Mouse (Mus musculus) urinary bladder, postnatal 36 days (tissue): ENCODE data around the gene Cacna2d2.
"Not testable (repeated sequence)": the region's sequence is repeated elsewhere in the genome, so short reads cannot be mapped to it uniquely, and the experiment has no call there.

Experiments used
- DNase-seq, 2 experiments: peaks; one replicate each; pipeline ENCODE4 v3.0.0; 2022; ENCODE audit warnings: low spot score in 2 of 2, mixed read lengths in 1 of 2

Cacna2d2 gene

GRCm38 (mm10) chr9:107553541-107554318 is 154.3 kb downstream of the Cacna2d2 start:
- DNase-seq: no peak

DNA sequence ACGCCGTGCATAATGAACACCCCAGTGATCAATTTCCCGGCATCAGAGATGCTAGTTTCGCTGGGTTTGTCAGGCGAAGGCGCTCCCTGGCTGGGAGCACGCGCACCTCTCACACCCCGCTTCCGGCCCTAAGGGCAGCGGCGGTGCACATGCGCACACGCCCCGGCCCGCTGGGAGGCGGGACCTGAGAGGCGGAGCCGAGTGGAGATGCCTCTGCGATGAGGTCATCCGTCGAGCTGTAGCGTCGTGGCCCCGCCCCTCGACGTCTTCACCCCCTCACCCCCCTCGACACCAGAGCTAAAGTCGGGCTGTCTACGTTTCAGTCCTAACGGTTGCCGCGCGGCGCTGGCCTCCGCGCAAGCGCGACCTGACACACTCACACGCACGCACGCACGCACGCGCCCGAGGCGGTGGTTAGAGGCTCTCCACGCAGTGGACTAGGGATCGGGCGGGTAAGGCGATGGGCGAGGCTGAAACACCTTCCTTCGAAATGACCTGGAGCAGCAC is 155.0 kb downstream of the Cacna2d2 start:
- peak; percentile 86 to 92 for DNase-seq

GRCm38 (mm10) chr9:107555031-107555457 is 155.6 kb downstream of the Cacna2d2 start:
- peak in 1 of 2 experiments; percentile 76 for DNase-seq

GRCm38 (mm10) chr9:107555701-107556100 is 156.3 kb downstream of the Cacna2d2 start:
- no peak for DNase-seq

DNA sequence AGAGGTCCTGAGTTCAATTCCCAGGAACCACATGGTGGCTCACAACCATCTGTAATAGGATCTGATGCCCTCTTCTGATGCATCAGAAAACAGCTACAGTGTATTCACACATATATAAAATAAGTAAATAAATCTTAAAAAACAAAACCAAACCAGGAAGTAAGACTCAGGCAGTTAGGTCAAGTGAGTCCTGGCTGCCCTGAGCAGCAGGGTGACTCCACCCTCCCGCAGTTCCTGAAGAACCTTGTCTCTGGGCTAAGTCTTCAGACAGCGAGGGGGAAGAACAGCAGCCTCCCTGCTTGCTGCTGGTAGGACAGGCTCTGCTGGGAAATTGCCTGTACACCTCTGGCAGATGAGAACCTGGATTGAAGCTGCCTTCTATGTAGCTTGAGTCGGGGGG is 156.9 kb downstream of the Cacna2d2 start:
- DNase-seq: no peak

DNA sequence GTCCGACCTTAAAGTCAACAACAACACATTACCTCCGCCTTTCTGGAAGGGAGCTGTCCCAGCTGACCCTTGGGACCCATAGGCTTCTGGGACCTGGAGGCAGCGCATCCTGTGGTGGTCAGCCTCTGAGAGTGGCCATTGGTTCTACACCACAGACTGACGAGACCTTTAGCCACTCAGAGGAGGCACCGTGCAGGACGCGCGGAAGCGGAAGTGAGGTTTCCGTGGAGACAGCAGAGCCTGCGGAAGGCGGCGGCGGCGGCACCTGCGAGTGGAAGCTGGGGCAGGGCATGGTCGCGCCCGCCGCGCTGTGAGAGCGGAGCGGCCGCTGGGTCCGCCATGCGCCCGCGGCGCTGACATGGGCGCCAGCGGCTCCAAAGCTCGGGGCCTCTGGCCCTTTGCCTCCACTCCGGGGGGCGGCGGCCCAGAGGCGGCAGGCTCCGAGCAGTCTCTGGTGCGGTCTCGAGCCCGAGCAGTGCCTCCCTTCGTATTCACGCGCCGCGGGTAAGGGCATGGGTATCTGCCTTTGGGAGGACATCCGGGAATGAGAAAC is 163.7 kb downstream of the Cacna2d2 start, which contains the start of gene Tusc2:
Gene Tusc2 (plus strand): TSS at position 227 of the 553 bp plus-strand sequence.
- peak; percentile 89 to 95 for DNase-seq

DNA sequence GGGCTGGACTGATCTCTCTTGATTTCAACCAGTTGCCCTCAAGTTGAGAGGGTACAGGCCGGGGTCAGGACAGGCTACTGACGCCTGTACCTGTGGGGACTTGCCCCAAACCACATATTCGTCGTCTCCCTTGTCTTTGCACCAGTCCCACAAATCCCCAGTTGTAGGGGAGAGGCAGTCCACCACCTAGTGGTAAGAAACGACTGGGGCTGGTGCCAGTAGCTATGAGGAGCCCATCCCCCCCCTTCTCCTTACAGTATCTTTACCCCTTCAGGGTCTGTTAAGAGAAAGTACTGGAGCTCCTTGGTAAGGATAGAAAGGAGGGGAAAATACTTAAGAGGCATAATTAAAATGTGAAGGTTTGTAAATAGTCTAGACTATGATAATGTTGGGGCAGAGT is 166.1 kb downstream of the Cacna2d2 start:
- not testable (repeated sequence) for DNase-seq

- peak; percentile 76 to 85 for DNase-seq
Measured at GRCm38 (mm10) chr9:107566041-107566709, 166.8 kb downstream of the Cacna2d2 start.

DNA sequence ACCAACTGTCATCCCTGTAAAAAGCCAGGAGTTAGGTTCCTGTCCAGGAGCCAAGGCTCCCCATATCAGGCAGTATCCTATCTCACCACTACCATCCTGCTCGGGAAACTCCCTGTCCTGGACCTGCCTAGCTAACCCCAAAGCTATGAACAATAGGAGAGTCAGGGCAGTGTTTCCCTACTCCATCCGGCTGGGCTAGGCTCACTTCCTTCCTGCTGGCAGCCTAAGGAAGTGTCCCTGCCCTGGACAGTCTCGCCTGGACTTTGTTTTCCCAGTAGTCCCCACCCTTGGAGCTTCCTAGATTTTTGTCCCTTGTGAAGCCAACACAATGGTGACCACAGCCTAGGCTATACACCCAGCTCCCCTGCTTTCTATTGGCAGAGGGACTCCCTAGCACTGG is 167.4 kb downstream of the Cacna2d2 start:
- no peak for DNase-seq

- peak in 1 of 2 experiments; percentile 40 for DNase-seq
Measured at GRCm38 (mm10) chr9:107567702-107568319, 168.4 kb downstream of the Cacna2d2 start, which contains the start of gene Hyal2. Gene Hyal2 (plus strand): TSS chr9:107567945.

DNA sequence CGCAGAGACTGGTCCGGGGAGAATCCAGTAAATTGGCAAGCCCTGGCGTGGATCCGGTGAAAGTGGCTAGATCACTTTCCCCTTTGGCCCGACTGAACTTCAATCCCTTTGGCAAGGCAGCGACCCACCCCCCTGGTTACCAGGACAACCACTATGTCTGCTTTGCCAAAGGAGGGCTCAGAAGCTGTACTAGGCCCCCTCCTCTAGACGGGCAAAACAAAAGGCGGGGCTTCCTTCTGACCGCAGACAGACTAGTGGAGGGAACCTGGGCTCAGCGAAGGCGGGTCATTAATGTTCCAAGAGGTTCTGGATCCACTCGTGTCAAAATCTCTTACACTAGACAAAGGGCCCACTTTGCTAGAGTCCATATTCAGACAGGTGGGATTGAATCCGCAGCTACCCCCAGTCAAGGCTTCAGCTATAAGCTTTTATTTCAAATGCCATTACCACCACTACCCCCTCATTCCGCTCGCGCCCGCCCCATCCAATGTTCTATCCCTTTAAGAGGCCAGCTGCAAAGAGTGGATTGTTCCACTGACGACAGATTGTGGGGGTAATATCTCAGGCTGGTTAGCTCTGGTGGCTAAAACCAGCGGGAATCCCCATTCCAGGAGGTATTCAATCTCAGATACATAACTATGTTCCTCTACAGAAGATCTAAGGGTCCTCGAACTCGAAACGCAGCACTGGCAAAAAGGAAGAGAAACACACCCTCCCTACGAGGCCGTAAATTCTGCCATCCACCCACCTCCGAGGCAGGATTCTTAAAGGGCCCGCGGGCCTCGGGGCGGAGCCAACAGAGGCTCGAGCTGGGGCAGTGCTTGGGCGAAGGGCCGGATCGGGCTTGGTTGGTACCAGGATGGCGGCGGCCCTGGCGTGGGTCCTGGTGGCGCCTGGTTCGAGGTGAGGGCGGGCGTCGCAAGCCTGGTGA is 169.2 kb downstream of the Cacna2d2 start:
- peak; percentile 79 to 88 for DNase-seq

DNA sequence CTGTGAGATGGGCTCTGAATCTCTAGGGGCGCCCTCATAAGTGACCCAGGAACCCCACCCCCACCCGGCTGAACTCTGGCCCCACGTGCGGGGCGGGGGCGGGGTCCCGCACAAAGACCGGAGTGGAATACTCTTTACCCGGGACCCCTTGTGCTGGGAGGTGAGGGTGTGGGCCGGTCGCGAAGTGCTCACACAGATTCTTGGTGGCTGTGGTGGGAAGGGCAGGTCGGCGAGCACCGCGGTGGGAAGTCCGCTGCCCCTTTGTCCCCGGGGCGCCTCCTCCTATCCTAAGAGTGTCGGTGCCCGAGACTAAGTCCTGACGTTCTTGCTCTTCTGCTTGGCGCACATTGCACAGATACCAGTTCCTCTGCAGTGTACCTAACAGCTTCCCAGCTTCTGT is 169.9 kb downstream of the Cacna2d2 start:
- no peak for DNase-seq

DNA sequence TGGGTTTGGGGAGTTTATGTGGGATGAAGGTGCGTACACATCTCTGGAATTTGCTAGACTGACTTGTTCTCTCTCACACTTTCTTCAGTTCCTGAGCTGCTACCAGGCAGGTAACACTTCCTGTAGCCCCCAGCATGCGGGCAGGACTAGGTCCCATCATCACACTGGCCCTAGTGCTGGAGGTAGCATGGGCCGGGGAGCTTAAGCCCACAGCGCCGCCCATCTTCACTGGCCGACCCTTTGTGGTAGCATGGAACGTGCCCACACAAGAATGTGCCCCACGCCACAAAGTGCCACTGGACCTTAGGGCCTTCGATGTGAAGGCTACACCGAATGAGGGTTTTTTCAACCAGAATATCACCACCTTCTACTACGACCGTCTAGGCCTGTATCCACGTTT is 170.6 kb downstream of the Cacna2d2 start:
- DNase-seq: no peak

DNA sequence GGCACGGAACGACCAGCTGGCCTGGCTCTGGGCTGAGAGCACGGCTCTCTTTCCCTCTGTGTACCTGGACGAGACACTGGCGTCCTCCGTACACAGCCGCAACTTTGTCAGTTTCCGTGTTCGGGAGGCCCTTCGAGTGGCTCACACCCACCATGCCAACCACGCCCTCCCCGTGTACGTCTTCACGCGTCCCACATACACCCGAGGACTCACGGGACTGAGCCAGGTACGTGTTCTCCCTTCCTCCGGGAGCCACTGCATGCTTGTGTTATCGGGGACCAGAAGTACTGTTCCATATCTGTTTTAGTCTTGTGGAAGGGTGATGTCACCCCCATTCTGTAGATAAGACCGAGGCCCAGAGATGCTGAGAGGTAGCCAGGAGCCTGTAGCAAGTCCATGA is 171.4 kb downstream of the Cacna2d2 start:
- DNase-seq: no peak

- DNase-seq: no peak
Measured at GRCm38 (mm10) chr9:107571534-107572326, 172.3 kb downstream of the Cacna2d2 start.

DNA sequence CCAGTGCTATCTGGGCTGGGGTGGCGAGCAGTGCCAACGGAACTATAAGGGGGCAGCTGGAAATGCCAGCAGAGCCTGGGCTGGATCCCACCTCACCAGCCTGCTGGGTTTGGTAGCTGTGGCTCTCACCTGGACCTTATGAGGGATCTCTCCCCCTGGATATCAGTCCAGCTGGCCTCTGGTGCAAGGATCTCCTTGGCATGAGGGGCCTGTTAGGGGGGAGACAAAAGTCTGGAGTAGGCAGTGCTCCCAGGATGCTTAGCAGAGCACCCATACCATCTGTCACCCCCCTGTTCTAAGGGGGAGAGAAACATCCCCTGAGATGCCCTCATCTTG is 172.9 kb downstream of the Cacna2d2 start:
- DNase-seq: no peak

- not testable (repeated sequence) for DNase-seq
Measured at GRCm38 (mm10) chr9:107573774-107574173, 174.4 kb downstream of the Cacna2d2 start.

- DNase-seq: peak; percentile 74 to 76
Measured at GRCm38 (mm10) chr9:107575579-107576356, 176.4 kb downstream of the Cacna2d2 start.
